Mouse (Mus musculus) megakaryocyte, adult 5-6 weeks (primary cell): ENCODE data around the gene Hspbp1. TPM values are rescaled to one million over a fixed set of nuclear protein-coding genes. Genes with fewer than 3 reads are reported as not detected.

Experiments
- ATAC-seq: 2 replicates; pipeline ENCODE4 v1.8.0; 2016; ENCODE audit warnings: mild to moderate bottlenecking, inconsistent platforms; ENCODE audit not compliant: poor library complexity, severe bottlenecking
- total RNA-seq, 2 experiments: library from RNA; stranded (forward) in 1 of 2; stranded (reverse) in 1 of 2; fragments of 153-499, 151-499 nt in 1 of 2; fragments of 221-1000, 200-1000 nt in 1 of 2; gene quantifications; 2 replicates each; pipeline versions ENCODE4 v1.2.3 to v1.2.4; 2015 to 2017

Hspbp1 gene
- total RNA-seq (2015) (12.7 and 16.9 TPM in 2 replicates), total RNA-seq (2017) (9.8 and 15.3 TPM in 2 replicates)

DNA sequence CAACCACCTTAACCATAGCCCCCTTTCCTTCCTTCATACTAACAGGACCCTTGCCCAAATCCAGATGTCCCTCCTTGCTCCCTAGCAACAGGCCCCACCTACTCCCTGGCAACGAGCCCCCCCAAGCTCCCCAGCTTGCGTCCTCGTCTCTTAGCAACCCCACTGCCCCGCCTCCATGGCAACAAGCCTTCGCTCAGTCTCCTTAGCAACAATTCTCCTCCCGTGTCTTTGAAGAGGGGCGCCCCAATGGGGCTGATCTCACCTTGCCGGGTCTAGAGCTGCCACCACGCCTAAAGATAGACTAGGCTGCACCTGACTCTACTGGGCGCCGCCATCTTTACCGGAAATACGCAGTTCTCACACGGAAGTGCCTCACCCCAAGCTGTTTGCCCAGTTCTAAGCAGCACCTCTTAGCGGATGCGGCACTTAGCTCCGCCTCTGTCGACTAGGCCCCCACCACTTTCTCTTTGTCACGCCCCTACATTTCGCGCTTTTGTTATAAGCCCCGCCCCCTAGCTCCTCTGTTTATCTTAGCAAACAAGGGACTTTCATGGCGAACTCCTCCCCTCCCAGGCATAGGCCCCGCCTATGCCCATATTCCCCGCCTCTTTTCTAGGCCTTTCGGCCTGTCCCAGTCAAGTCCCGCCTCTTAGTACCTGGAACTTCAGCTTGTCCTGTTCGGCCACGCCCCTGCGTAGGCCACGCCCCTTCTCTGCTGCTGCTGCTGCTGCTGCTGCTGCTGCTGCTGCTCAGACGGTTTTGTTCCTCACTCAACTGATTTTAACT, at the start of gene Hspbp1:
Gene Hspbp1, minus strand, starts transcription at position 437 of the 786 bp plus-strand sequence.
- peak; percentile 94 for ATAC-seq

DNA sequence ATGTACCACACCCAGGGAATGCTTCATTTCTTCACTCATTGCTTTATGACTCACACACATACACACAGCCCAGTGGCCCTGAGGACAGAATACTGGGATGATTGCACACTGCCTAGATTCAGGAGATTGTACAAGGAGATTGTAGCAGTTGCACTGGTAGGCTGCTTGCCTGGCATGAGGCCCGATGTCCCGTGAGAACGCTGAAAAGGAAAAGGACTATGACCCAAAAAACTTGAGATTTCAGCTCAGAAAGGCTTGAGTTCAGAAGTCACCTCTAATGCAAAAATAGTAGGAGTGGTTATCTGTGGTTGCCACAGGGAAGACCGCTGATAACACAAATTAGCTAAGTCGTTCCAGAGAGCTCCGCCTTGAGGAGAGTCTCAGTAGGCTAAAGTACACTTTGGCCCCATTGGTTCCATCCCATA, 48.1 kb upstream of the Hspbp1 start:
- ATAC-seq = no peak; the same call in 1 of the 2 replicates

DNA sequence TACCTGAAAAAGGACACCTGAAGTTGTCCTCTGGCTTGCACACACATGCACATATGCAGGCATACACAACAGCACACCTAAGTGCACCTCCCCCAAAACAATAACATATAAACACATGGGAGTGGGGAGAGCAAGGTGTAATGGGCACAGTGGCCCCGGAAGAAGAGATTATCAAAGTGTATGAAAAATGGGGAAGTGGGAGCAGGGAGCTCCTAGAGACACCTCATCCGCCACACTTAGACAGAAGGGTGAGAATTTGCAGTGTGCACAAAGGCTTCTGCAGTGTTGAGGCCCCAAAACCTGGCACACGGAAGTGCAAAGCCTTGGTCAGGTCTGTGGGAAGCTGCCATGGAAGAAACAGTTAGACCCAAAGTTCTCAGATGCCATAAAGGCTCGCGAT, 46.2 kb upstream of the Hspbp1 start:
- ATAC-seq = 0 out of 2 replicates have a peak, but pooled peaks have one; percentile 30

DNA sequence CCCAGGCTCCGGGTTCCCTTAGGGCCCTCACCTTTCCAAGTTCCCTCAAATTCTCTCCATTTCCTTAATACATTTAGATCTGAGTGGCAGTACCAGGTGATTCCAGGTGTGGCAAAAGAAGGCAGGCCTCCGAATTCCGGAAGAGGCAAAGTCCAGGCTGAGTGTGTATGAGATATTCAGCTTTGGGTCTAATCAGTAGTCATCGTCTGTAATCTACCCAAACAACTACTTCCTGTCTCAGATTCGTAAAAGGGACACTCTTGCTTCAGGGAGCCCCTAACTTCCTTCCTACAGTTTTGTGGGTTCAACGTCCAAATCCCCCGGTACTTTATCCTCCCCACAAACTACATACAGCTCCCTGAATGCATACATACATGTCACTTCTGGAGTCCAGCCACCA, 40.3 kb upstream of the Hspbp1 start, which contains the start of gene Tmem150b:
Gene Tmem150b, minus strand, starts transcription at position 81 of the 400 bp plus-strand sequence.
- ATAC-seq = 0 out of 2 replicates have a peak, but pooled peaks have one; percentile 20

DNA sequence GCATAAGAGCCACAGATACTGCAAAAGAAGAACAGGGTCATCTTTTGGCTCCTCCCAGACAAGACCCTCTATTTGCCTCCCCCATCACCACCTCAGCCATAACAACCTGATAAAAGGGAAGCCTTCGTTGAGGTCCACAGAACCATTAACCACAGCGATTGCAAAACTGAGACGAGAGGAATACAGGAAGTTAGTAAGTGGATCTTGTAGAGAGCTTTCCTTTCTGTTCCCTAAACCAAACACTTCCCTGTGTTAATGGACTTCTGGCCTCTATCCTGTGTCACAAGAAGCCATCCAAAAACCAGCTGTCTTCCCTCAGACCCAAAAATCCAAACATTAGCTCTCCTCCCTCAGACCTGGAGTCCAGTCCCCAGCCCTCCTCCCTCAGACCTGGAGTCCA, 39.5 kb upstream of the Hspbp1 start:
- peak; percentile 82 for ATAC-seq

DNA sequence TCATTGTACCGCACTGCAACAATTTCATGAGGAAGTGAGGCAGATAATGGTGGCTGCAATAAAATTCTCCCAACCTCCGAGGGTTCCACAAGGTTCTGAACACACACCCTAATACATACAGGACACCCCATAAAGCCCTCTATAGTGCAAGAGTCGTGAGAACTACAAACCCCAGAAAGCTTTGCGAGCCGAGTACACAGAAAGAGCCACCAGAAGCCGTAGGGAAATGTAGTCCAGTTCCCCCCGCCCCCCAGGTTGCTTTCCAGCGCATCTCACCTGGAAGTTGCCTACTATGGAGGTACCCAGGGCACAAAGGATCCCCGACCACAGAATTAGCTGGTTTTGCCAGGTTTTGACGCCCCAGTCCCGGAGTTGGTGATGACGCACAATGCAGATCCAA, 38.6 kb upstream of the Hspbp1 start:
- ATAC-seq = peak; percentile 66

DNA sequence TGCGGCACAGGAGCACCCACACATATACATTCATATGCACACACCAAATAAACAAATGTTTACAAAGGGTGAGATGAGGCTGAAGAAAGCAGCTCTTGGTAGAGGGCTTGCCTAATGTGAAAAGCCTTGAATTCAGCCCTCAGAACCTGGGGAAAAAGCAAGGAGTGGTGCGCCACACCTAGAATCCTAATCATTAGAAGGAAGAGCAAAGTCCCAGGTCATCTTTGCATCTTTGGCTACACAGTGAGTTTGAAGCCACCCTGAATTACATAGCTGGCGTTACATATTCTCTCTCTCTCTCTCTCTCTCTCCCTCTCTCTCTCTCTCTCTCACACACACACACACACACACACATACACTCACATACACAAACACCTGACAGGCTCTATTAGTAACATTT, 34.4 kb upstream of the Hspbp1 start:
- no peak for ATAC-seq

DNA sequence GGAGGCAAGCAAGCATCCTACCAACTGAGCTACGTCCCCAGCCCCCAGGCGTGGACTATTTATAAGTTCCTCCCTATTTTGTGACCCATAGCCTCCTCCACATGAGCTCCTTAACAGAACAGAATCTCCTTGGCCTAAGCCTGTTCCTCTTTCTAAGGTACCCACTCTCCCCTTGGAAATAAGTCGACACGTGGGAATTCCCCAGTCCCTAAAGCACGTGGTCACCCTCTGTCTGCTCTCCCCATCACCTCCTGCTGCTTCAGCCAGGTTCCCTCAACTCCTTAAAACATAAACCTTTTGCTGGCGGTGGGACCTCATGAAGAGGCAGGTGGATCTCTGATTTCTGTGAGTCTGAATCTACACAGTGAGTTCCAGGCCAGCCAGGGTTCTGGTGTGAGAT, 32.1 kb upstream of the Hspbp1 start:
- ATAC-seq = no peak

DNA sequence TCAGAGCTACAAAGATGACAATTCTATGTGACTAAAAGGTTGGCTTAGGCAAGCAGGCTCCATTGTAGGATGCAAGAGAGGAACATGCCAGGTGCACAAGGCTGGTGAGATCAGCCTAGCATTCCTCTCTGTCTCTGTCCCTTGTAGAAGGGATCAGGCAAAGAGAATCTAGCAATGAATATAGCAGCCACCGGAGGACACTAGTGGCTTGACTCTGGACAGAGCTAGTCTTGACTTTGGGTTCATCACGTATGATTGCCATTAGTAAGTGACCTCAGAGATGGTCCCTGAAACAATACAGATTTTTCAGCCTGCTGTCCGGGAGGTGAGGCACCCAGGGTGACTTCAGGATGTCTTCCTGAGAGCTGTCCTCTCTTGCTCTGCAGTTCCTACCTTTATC, 27.7 kb upstream of the Hspbp1 start:
- no peak for ATAC-seq

DNA sequence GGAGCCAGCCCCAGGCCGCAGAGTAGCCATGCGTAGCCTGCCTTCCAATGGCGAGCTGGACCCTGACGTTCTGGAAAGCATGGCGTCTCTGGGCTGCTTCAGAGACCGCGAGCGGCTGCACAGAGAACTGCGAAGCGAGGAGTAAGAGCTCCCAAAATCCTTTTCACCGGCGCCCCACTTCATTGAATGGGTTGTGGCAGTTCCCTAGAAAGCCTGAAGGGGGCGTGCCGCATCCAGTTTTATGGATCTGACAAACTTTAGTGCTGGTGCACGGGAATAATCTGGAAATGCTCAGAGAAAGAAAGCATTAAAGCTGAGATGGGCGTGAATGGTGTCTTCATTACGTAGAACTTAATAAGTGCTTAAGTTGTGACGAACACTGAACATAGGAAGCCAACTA, 20.2 kb upstream of the Hspbp1 start:
- ATAC-seq = peak; percentile 47; the same call in 1 of the 2 replicates

DNA sequence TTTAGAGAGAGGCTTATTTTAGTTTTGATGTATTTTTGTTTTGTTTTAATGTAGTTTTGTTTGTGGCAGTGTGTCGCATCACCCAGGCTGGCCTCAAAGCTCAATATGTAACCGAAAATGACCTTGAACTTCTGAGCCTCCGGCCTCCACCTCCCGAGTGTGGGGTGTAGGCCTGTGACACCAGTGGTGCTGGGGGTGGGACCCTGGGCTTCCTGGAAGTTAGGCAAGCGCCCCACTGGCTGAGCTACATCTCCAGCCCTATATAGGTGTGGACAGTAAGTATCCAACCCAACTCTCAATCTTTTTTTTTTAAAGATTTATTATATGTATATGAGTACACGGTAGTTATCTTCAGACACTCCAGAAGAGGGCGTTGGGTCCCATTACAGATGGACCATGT, 18.3 kb upstream of the Hspbp1 start:
- ATAC-seq = no peak

DNA sequence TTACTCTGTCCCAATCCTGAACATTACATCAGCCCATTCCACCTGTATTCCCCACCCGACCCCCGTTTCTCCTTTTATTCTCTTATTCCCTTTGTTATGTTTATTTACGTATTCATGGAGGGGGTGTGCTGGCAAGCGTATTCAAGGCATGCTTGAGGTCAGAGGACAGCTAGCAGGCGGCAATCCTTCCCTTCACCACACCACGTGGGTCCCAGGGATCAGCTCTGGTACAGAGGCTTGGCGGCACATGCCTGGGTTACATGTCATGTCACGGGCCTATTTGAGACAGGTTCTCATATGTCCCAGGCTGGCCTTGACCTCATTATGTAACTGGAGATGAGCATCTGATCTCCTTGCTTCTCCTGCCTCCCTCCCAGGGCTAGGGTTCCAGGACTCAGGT, 17.5 kb upstream of the Hspbp1 start:
- ATAC-seq = no peak

DNA sequence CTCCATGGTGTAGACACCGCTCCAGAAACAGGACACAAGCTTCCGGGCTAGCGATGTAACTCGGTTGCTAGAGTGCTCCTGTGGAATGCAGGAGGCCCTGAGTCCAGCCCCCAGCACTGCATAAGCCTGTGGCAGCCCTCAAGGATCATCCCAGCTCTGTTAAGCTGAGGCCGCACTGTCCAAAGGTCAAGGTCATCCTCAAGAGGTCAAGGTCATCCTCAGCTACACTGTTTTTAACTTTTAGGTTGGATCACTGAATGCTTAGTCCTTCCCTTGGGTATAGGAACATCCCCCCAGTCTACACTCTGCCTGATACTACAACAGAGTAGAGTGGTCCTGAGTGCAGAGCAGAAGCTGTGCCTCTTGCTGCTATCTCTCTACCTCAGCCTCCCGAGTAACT, 8.1 kb upstream of the Hspbp1 start:
- no peak for ATAC-seq

DNA sequence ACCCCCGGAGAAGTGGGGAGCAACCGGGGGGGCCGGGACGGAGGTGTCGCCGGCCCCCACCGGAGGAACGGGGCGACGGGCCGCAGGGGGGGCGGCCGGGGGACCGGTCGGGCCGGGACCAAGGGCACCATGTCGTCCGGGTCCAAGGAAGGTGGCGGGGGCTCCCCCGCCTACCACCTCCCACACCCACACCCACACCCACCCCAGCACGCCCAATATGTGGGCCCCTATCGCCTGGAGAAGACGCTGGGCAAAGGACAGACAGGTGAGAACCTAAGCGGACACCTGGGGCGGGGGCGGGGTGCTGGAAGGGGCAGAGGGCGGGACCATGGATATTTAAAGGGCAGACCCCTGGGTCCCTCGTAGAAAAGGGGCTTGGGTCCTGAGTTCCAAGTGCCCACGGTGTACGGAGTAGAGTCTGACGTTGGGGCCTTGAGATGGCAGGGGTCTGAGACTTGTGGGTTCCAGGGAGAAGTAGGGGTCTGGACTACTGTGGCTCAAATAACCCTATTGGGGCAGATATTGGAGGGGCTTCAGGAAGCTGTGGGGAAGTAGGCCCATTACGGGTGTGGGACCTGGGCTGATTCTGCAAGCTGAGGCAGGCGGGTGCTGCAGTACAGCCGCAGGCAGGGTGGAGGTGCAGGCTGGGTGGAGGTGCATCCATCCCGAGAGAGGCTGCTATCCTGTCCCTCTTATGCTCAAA, 6.2 kb upstream of the Hspbp1 start:
- no peak for ATAC-seq

DNA sequence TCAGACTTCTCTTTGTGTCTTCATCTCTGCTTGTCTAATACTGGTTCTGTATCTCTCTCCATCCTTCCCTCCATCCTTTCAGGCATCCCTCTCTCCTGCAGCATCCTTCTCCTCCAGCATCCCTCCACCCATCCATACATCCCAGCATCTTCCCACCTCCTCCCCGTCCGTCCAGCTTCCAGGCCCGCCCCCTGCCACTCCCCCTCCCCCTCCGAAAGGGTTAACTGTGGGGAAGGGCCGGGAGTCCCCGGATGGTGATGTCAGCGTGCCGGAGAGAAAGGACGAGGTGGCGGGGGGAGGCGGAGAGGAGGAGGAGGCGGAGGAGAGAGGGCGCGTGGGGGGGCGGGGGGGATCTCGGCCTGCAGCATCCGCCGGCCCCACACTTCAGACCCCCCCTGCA, 5.5 kb upstream of the Hspbp1 start, which contains the start of gene Brsk1:
Gene Brsk1, plus strand, starts transcription at position 218 of the 400 bp plus-strand sequence.
- ATAC-seq = no peak

DNA sequence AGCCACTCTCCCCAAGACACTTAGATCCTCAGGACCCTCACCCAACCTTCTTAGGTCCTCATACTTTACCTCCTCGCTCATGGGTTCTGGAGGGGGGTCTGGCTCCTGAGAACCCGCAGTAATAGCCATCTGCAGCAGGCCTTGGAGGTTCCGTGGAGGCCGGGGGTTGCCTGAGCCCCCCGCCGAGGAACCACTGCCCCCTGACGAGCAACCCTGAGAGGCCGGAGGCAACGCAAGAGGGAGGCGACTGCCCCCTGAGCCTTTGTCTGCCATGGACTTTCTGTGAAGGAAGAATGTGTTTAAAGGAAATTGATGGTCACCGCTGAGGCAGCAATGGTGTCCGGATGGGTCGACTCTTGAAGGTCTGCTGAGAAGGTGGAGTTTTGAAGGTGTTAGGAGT, 665 bp downstream of the Hspbp1 start:
- no peak for ATAC-seq

DNA sequence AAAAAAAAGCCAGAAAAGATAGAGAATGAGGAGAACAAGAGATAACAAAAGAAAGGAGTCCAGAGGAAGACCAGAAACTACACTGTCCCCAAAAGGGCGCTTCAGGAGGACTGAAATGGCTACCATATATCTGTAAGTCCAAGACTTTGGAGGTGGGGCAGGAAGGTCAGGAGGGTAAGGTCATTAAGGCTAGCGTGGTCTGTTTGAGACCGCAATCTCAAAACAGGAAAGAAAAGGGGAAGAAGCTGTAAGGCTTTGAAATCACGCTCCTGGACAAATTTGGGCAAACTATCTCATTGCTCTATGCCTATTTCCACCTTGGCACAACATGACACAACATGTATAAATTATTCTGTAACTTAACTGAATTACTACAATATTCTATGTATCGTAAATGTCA, 1.6 kb downstream of the Hspbp1 start:
- ATAC-seq = no peak

DNA sequence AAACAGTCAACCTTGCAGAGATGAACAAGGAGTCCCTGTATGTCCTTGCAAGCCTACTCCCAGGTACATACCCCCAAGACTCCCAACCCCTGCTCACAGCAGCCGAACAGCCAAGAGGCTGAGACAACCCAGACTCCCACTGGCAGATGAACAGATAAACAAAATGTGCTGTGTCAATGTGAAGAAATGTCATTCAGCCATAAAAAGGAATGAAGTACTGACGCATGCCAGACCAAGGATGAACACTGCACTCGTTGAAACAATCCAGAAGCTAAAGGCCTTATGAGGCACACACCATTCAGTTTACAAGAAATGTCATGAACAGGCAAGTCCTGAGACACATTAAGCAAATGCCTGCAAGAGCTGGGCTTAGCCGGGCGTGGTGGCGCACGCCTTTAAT, 9.7 kb downstream of the Hspbp1 start:
- no peak for ATAC-seq

DNA sequence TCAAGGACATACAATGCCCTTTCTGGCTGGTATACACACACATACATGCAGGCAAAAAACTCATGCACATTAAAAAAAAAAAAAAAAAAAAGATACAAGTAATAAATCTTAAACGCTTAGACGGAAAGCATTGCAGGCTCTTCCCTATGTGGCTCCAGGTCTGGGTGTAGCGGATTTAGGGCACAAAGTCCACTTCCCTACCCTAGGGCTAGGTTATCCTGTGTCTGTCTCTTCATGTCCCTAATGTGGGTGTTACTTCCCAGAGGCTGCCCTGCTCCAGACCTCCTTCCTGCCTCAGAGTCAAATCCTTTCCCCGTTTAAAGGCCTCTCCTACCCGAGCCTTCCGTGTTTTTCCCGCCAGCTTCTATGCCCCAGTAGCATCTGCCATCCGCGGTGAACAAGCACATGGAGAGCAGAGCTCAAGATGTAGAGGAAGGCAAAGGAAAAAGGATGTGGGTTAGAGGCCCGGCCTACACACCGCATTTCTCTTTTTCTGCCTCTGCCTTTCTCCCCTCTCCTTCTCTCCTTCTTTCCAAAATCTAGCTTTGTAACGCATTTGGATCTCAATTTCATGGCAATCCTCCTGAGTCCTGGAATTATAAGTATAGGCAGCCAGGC, 10.6 kb downstream of the Hspbp1 start:
- ATAC-seq = no peak

DNA sequence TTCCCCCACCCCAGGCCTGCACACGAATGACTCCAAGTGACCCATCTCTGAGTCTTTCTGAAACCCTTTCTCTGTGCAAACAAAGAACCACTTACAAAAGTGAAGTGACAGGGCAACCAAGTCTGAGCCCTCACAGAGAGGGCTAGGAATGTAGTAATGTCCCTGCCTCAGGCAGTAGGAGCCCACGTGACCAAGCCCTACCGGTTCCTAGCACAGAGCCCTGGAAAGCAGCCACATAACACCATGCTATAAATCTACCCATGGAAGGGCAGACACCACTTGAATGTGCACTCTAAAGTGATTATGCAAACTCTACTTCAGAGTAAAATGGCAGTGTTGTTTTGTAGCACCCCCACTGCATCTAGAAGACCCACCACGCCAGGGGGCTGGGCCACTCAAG, 12.9 kb downstream of the Hspbp1 start:
- ATAC-seq = no peak

DNA sequence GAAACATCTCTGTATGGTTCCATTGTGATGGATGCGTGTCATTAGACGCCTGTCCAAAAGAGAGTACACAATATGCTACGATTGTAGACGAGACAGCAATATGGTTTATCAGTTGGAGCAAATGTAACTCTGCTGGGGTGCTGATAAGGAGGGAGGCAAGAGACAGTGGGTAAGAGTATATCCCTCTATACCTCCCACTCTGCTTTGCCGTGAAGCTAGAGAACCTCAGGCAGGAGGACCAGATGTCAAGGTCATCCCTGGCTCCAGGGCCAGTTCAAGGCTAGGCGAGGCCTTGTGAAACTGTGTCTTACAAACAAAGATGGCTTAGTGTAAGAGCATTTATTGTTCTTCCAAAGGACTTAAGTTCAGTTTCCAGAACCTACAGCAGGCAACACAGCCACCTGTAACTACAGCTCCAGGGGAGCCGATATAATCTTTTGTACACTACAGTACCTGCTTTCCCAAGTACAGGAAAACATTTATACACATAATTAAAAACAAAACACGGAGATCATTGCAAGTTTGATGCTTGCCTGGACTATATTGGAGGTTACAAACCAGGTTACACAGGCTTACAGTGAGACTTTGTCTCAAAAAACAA, 14.1 kb downstream of the Hspbp1 start:
- ATAC-seq = no peak
